Mouse (Mus musculus) cerebellum, adult 2 months (tissue): Measurements from ENCODE around the gene Stat1. TPM values are rescaled to one million over a fixed set of nuclear protein-coding genes. Genes with fewer than 3 reads are reported as not detected.

Experiments
- DNase-seq, 2 experiments: peaks; one replicate each; pipeline ENCODE4 v3.0.0; 2021
- H3K27ac ChIP-seq: fragments of 200-500 bp; 2 replicates; pipeline ENCODE4 v1.5.1; 2012; ENCODE audit warnings: low read length, control low read depth, inconsistent platforms; ENCODE audit not compliant: insufficient read depth
- H3K27me3 ChIP-seq: fragments of 200-500 bp; 2 replicates; pipeline ENCODE4 v1.6.1; 2012; ENCODE audit warnings: inconsistent platforms, mild to moderate bottlenecking, low read length, moderate library complexity; ENCODE audit not compliant: control insufficient read depth, insufficient read depth
- H3K4me1 ChIP-seq: fragments of 200-500 bp; 2 replicates; pipeline ENCODE4 v1.6.1; 2011; ENCODE audit warnings: low read length; ENCODE audit not compliant: control insufficient read depth, insufficient read depth
- H3K4me3 ChIP-seq: fragments of 200-500 bp; replicated peaks from 2 replicates; pipeline ENCODE3; 2011; ENCODE audit warnings: mild to moderate bottlenecking, low read depth, low read length, control low read depth; ENCODE audit not compliant: insufficient read depth
- CTCF ChIP-seq: fragments of 200-500 bp; IDR thresholded peaks from 2 replicates; pipeline ENCODE4 v1.5.1; 2011; ENCODE audit warnings: low read depth, mild to moderate bottlenecking, control low read depth, low read length, moderate library complexity, borderline replicate concordance; ENCODE audit not compliant: insufficient read depth
- POLR2A ChIP-seq: fragments of 200-500 bp; IDR thresholded peaks from 2 replicates; pipeline ENCODE4 v1.6.1; 2011; ENCODE audit warnings: low read length, control low read depth, borderline replicate concordance; ENCODE audit not compliant: insufficient read depth
- WGBS: fragments of 180-500 bp; shearing (Covaris S2); methylation state at CpG from one replicate; pipeline ENCODE4 v1.1.7; 2018; 5-methylcytosine and 5-hydroxymethylcytosine counted together
- polyA plus RNA-seq: library from polyadenylated mRNA; depleted of rRNA; stranded (reverse); fragments of >200 nt; gene quantifications from 2 replicates; pipeline ENCODE4 v1.2.3, GENCODE M21; 2012; rRNA removed

Stat1 gene
- polyA plus RNA-seq, 1 experiment, result 25.1 TPM

- peaks cover 20% of the 10 kb centered on the region for H3K4me1 ChIP-seq
- no peak overlapping the region for H3K4me3 ChIP-seq
- H3K27ac ChIP-seq, result peak overlapping the region; percentile 37; the same call in 1 of the 2 replicates
- TF ChIP-seq POLR2A (no peak), CTCF (no peak)
- 82% methylated on average over 7 of the region's 7 CpGs for WGBS
- H3K27me3 ChIP-seq, result no peaks in the 10 kb centered on the region
- DNase-seq, result no peak
These were observed 51.5 kb downstream of the Stat1 start for GRCm38 (mm10) chr1:52170747-52171146.

- no peak overlapping the region for H3K27ac ChIP-seq
- H3K4me1 ChIP-seq, result peaks cover 20% of the 10 kb centered on the region
- WGBS, result 48% methylated on average over 8 of the region's 8 CpGs
- no peak overlapping the region for H3K4me3 ChIP-seq
- TF ChIP-seq POLR2A (no peak), CTCF (no peak)
- DNase-seq, result no peak
- no peaks in the 10 kb centered on the region for H3K27me3 ChIP-seq
These were observed 52.0 kb downstream of the Stat1 start for GRCm38 (mm10) chr1:52171271-52171670.

GRCm38 (mm10) chr1:52175321-52175720 lies 56.1 kb downstream of the Stat1 start:
- no peak overlapping the region for H3K27ac ChIP-seq
- WGBS, result 60% methylated on average over 5 of the region's 5 CpGs
- H3K27me3 ChIP-seq, result no peaks in the 10 kb centered on the region
- no peak for DNase-seq
- peaks cover 16% of the 10 kb centered on the region for H3K4me1 ChIP-seq
- H3K4me3 ChIP-seq, result no peak overlapping the region
- TF ChIP-seq POLR2A, result no peak
- TF ChIP-seq CTCF, result no peak

- H3K4me3 ChIP-seq, result no peak overlapping the region
- DNase-seq, result no peak
- TF ChIP-seq CTCF (no peak), POLR2A (no peak)
- H3K27ac ChIP-seq, result no peak overlapping the region
- no peaks in the 10 kb centered on the region for H3K27me3 ChIP-seq
- peaks cover 15% of the 10 kb centered on the region for H3K4me1 ChIP-seq
- WGBS, result 7% methylated on average over 3 of the region's 3 CpGs
These were observed 56.7 kb downstream of the Stat1 start for GRCm38 (mm10) chr1:52175983-52176382.

- H3K4me3 ChIP-seq, result no peak overlapping the region
- 0 out of 2 replicates have a peak overlapping the region, but pooled peaks have one; percentile 36 for H3K27ac ChIP-seq
- no peaks in the 10 kb centered on the region for H3K27me3 ChIP-seq
- no peak for TF ChIP-seq CTCF
- peaks cover 8% of the 10 kb centered on the region for H3K4me1 ChIP-seq
- DNase-seq, result no peak
- 43% methylated on average over 2 of the region's 2 CpGs for WGBS
These were observed 57.8 kb downstream of the Stat1 start for GRCm38 (mm10) chr1:52176999-52177398.

- 22% methylated on average over 9 of the region's 9 CpGs for WGBS
- DNase-seq, result peak; percentile 55 to 83
- TF ChIP-seq CTCF (no peak), POLR2A (no peak)
- peak overlapping the region; percentile 88 for H3K27ac ChIP-seq
- peaks cover 8% of the 10 kb centered on the region for H3K4me1 ChIP-seq
- no peak overlapping the region for H3K4me3 ChIP-seq
- no peaks in the 10 kb centered on the region for H3K27me3 ChIP-seq
These were observed 60.8 kb downstream of the Stat1 start for GRCm38 (mm10) chr1:52179939-52180568.

GRCm38 (mm10) chr1:52181994-52182393 lies 62.8 kb downstream of the Stat1 start:
- Histone ChIP-seq H3K27me3 (no peaks in the 10 kb centered on the region), H3K4me1 (peaks cover 8% of the 10 kb centered on the region), H3K27ac (no peak overlapping the region), H3K4me3 (no peak overlapping the region)
- no peak for DNase-seq
- TF ChIP-seq CTCF, result no peak

- 88% methylated on average over 2 of the region's 2 CpGs for WGBS
- no peak for DNase-seq
These were observed 63.8 kb downstream of the Stat1 start for GRCm38 (mm10) chr1:52182992-52183391.

More at GRCm38 (mm10) chr1:52182992-52183391, 63.8 kb downstream of the Stat1 start:
- H3K27me3 ChIP-seq, result no peaks in the 10 kb centered on the region
- TF ChIP-seq CTCF (no peak), POLR2A (no peak)
- H3K4me3 ChIP-seq, result no peak overlapping the region
- H3K4me1 ChIP-seq, result peaks cover 8% of the 10 kb centered on the region
- H3K27ac ChIP-seq, result no peak overlapping the region

Other genes starting within 250 kb of the Stat1 start
- gene Myo1b, start 203.4 kb upstream of the Stat1 start, polyA plus RNA-seq, result 8.6 and 10.2 TPM in 2 replicates
- 0.03 and 0.05 TPM in 2 replicates for gene Stat4, start 132.3 kb upstream of the Stat1 start, polyA plus RNA-seq
- 234 and 248 TPM in 2 replicates for gene Gls, start 113.8 kb downstream of the Stat1 start, polyA plus RNA-seq